Mouse (Mus musculus) megakaryocyte-erythroid progenitor cell, adult 5-6 weeks (primary cell): Measurements from ENCODE around the gene Impdh1. TPM values are rescaled to one million over a fixed set of nuclear protein-coding genes. Genes with fewer than 3 reads are reported as not detected.

Experiments used
- ATAC-seq: replicated peaks from 2 replicates; pipeline ENCODE4 v1.8.0; 2016; ENCODE audit warnings: mild to moderate bottlenecking, inconsistent platforms; ENCODE audit not compliant: severe bottlenecking, poor library complexity, low FRiP score, low TSS enrichment
- total RNA-seq, 2 experiments: library from RNA; stranded (forward) in 1 of 2; stranded (reverse) in 1 of 2; fragments of 200-1000, 215-1000 nt in 1 of 2; fragments of >200 nt in 1 of 2; fragmentation: Nextera tagmentation in 1 of 2; gene quantifications; 2 replicates each; pipeline ENCODE4 v1.2.3; 2014 to 2017

Impdh1 gene
- total RNA-seq, 2 experiments from 2014 or later = 19.5 to 56.9 TPM

DNA sequence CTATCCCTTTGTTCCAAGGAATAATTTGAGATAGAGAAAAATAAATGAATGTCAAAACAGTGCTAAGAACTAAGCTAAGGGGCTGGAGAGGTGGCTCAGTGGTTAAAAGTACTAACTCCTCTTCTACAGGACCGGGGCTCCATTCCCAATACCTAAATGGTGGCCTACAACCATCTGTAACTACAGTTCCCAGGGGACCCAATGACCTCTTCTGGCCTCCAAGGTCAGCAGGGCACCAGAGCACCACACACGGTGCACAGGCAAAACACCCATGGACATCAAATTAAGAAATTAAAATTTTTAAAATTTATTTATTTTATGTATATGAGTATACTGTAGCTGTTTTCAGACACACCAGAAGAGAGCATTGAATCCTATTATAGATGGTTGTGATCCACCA, 55.4 kb downstream of the Impdh1 start:
- no peak for ATAC-seq

DNA sequence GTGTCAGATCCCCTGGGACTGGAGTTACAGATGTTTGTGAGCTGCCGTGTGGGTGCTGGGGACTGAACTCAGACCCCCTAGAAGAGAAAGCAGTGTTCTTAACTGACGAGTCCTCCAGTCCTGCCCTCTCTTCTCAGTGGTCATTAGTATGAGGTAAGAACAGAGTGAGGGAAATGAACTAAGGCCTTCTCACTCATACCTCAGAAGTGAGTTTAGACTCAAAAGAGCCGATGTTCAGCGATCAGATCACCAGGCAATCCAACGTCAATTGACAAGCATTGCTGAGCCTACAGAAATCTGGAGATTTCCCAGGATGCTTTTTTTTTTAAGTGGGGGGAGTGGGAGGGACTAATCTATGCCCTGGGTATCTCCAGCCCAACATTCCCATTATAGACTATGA, 59.8 kb downstream of the Impdh1 start:
- no peak for ATAC-seq

Other genes with a start within 250 kb of the Impdh1 start
- gene Lep, start 156.1 kb downstream of the Impdh1 start, total RNA-seq (2014; fragmentation: Nextera tagmentation) = not detected in 2 replicates
- not detected in 2 replicates for gene Lep, start 156.1 kb downstream of the Impdh1 start, total RNA-seq (2017)
- gene Rbm28, start 51.4 kb downstream of the Impdh1 start, total RNA-seq (2014; fragmentation: Nextera tagmentation) = 70.5 and 81.2 TPM in 2 replicates
- gene Rbm28, start 51.4 kb downstream of the Impdh1 start, total RNA-seq (2017) = 63.8 and 71.0 TPM in 2 replicates
- gene Prrt4, start 36.8 kb downstream of the Impdh1 start, total RNA-seq (2014; fragmentation: Nextera tagmentation) = not detected in 2 replicates
- gene Prrt4, start 36.8 kb downstream of the Impdh1 start, total RNA-seq (2017) = not detected in 2 replicates
- gene Hilpda, start 56.1 kb upstream of the Impdh1 start, total RNA-seq (2014; fragmentation: Nextera tagmentation) = 13.4 and 16.4 TPM in 2 replicates
- 6.9 and 13.5 TPM in 2 replicates for gene Hilpda, start 56.1 kb upstream of the Impdh1 start, total RNA-seq (2017)
- gene Fam71f2, start 63.2 kb upstream of the Impdh1 start, total RNA-seq (2014; fragmentation: Nextera tagmentation) = 8.3 TPM in 1 of 2 replicates, not detected in the other
- gene Fam71f2, start 63.2 kb upstream of the Impdh1 start, total RNA-seq (2017) = not detected in 2 replicates
- gene Fam71f1, start 102.8 kb upstream of the Impdh1 start, total RNA-seq (2014; fragmentation: Nextera tagmentation) = not detected in 2 replicates
- gene Fam71f1, start 102.8 kb upstream of the Impdh1 start, total RNA-seq (2017) = not detected in 2 replicates
- 46.1 and 46.8 TPM in 2 replicates for gene Calu, start 131.7 kb upstream of the Impdh1 start, total RNA-seq (2014; fragmentation: Nextera tagmentation)
- gene Calu, start 131.7 kb upstream of the Impdh1 start, total RNA-seq (2017) = 157 and 164 TPM in 2 replicates
- gene Opn1sw, start 172.1 kb upstream of the Impdh1 start, total RNA-seq (2014; fragmentation: Nextera tagmentation) = not detected in 2 replicates
- not detected in 2 replicates for gene Opn1sw, start 172.1 kb upstream of the Impdh1 start, total RNA-seq (2017)
- gene Ccdc136, start 179.9 kb upstream of the Impdh1 start, total RNA-seq (2014; fragmentation: Nextera tagmentation) = not detected in 2 replicates
- not detected in 2 replicates for gene Ccdc136, start 179.9 kb upstream of the Impdh1 start, total RNA-seq (2017)
- not detected in 2 replicates for gene Flnc, start 216.9 kb upstream of the Impdh1 start, total RNA-seq (2014; fragmentation: Nextera tagmentation)
- gene Flnc, start 216.9 kb upstream of the Impdh1 start, total RNA-seq (2017) = not detected in 2 replicates